Mouse (Mus musculus): ENCODE measurements at regions not wholly inside any gene's neighbourhood (a gene's known extent, or its start where the extent isn't known, plus 50 kb on each side); places are given as distances from the start of the nearest gene placed in this dataset.
A peak's percentile ranks its signal among the peaks of the same experiment; 100 is the strongest.

DNA sequence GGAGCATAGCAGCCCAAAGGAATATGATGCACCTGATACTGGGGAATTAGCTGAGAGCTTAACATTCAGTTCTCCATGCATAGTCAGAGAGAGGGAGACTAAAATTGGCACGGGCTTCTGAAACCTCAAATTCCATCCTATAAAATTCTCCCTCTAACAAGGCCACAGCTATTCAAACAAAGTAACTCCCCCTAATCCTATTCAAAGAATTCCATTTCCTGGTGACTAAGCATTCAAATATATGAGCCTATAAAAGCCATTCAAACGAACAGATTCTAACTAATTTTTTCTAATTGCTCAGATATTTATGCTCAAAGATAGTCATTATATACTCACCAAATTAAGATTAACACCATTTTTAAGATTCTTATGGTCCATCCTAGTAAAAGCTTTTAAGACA is 751.1 kb upstream of the Adam24 start:
- no peaks in the 10 kb centered on the region for H3K79me3 ChIP-seq (ENCODE audit: low read depth)
- TF ChIP-seq CTCF (IDR thresholded peaks at IDR 0.05; ENCODE audit: control insufficient read depth, insufficient read depth, insufficient read length) (no peak), MAX (IDR thresholded peaks at IDR 0.05) (peak; percentile 14), USF1 (IDR thresholded peaks at IDR 0.05; ENCODE audit: low read depth) (no peak), MYOG (IDR thresholded peaks at IDR 0.05; ENCODE audit: control insufficient read depth, extremely low read depth, insufficient read length) (no peak), MYOD1 (IDR thresholded peaks at IDR 0.05; ENCODE audit: control insufficient read depth, insufficient read length, low read depth) (no peak), FOSL1 (IDR thresholded peaks at IDR 0.05; ENCODE audit: insufficient read depth, low read length, poor library complexity, severe bottlenecking) (peak; percentile 33), CEBPB (IDR thresholded peaks at IDR 0.05; ENCODE audit: low read depth) (no peak)
- H3K36me3 ChIP-seq (ENCODE audit: control insufficient read depth, insufficient read depth) = no peaks in the 10 kb centered on the region
- H3K79me2 ChIP-seq (ENCODE audit: control insufficient read depth, insufficient read depth) = no peaks in the 10 kb centered on the region
- H3K27me3 ChIP-seq (ENCODE audit: control insufficient read depth, insufficient read depth, insufficient read length) = no peaks in the 10 kb centered on the region
- H3K4me3 ChIP-seq (ENCODE audit: insufficient read depth, poor library complexity, severe bottlenecking) = no peak overlapping the region
- no peak overlapping the region for H3ac ChIP-seq (ENCODE audit: control insufficient read depth, insufficient read length, low read depth)

DNA sequence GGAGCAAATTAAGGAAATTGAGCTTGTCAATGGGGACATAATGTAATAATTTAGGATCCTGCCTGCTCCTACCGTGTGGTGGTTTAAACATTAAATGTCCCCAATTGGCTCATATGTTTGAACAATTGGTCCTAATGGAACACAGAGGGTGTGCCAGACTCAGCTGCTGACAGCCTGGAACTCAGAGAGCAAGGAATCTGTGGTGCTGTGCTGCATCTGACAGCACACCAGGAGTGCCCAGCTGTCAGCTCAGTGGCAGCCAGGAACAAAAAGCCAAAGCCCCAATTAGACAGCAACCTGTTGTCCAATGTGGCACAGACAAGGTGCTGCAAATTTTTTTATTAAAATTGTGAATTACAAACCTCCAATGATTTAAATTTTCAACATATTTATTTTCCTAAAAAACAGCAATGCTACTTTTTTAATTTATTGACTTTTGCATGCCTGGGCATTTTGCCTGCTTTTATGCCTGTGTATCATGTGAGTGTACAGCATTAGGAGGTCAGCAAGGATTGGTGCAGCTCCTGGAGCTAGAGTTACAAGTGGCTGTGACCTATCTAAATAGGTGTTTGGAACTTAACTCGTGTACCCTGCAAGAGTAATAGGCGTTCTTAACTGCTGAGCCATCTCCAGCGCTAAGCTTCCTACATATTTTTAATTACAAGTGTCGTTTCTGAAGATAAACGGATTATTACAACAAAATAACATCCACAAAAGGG is 724.5 kb upstream of the Adam24 start:
- Histone ChIP-seq H3ac (ENCODE audit: control insufficient read depth, insufficient read length, low read depth) (no peak overlapping the region), H3K4me3 (ENCODE audit: insufficient read depth, poor library complexity, severe bottlenecking) (no peak overlapping the region), H3K27me3 (ENCODE audit: control insufficient read depth, insufficient read depth, insufficient read length) (no peaks in the 10 kb centered on the region), H3K79me3 (ENCODE audit: low read depth) (no peaks in the 10 kb centered on the region), H3K36me3 (ENCODE audit: control insufficient read depth, insufficient read depth) (no peaks in the 10 kb centered on the region), H3K79me2 (ENCODE audit: control insufficient read depth, insufficient read depth) (no peaks in the 10 kb centered on the region)
- no peak for TF ChIP-seq USF1 (IDR thresholded peaks at IDR 0.05; ENCODE audit: low read depth)
- TF ChIP-seq MYOD1 (IDR thresholded peaks at IDR 0.05; ENCODE audit: control insufficient read depth, insufficient read length, low read depth) = no peak
- no peak for TF ChIP-seq MAX (IDR thresholded peaks at IDR 0.05)
- no peak for TF ChIP-seq CTCF (IDR thresholded peaks at IDR 0.05; ENCODE audit: control insufficient read depth, insufficient read depth, insufficient read length)
- TF ChIP-seq CEBPB (IDR thresholded peaks at IDR 0.05; ENCODE audit: low read depth) = no peak
- TF ChIP-seq FOSL1 (IDR thresholded peaks at IDR 0.05; ENCODE audit: insufficient read depth, low read length, poor library complexity, severe bottlenecking) = no peak
- no peak for TF ChIP-seq MYOG (IDR thresholded peaks at IDR 0.05; ENCODE audit: control insufficient read depth, extremely low read depth, insufficient read length)

DNA sequence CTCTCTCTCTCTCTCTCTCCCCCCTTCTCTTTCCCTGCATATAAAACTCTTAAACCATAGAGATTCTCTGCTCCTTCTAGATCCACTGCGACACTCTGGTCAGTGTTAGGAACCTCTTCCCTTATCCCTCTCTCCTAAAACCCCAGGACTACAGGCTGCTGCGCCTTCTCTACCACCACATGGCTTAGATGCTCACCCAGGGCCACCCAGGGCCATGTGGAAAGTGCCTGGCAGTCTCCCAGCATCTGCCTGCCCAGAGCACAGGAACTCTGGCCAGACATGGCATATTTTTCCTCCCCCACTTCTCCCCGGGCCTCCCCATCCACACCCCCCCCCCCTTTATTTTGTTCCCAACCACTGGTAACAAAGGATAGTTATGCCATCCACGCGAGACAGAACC is 720.4 kb upstream of the Adam24 start:
- TF ChIP-seq FOSL1 (IDR thresholded peaks at IDR 0.05; ENCODE audit: insufficient read depth, low read length, poor library complexity, severe bottlenecking) = no peak
- TF ChIP-seq MYOG (IDR thresholded peaks at IDR 0.05; ENCODE audit: control insufficient read depth, extremely low read depth, insufficient read length) = no peak
- TF ChIP-seq MAX (IDR thresholded peaks at IDR 0.05) = no peak
- no peak for TF ChIP-seq USF1 (IDR thresholded peaks at IDR 0.05; ENCODE audit: low read depth)
- TF ChIP-seq MYOD1 (IDR thresholded peaks at IDR 0.05; ENCODE audit: control insufficient read depth, insufficient read length, low read depth) = no peak
- no peak for TF ChIP-seq CTCF (IDR thresholded peaks at IDR 0.05; ENCODE audit: control insufficient read depth, insufficient read depth, insufficient read length)
- TF ChIP-seq CEBPB (IDR thresholded peaks at IDR 0.05; ENCODE audit: low read depth) = no peak
- H3K4me3 ChIP-seq (ENCODE audit: insufficient read depth, poor library complexity, severe bottlenecking) = no peak overlapping the region
- no peaks in the 10 kb centered on the region for H3K79me3 ChIP-seq (ENCODE audit: low read depth)
- H3K79me2 ChIP-seq (ENCODE audit: control insufficient read depth, insufficient read depth) = no peaks in the 10 kb centered on the region
- H3K36me3 ChIP-seq (ENCODE audit: control insufficient read depth, insufficient read depth) = no peaks in the 10 kb centered on the region
- H3ac ChIP-seq (ENCODE audit: control insufficient read depth, insufficient read length, low read depth) = no peak overlapping the region
- H3K27me3 ChIP-seq (ENCODE audit: control insufficient read depth, insufficient read depth, insufficient read length) = no peaks in the 10 kb centered on the region

DNA sequence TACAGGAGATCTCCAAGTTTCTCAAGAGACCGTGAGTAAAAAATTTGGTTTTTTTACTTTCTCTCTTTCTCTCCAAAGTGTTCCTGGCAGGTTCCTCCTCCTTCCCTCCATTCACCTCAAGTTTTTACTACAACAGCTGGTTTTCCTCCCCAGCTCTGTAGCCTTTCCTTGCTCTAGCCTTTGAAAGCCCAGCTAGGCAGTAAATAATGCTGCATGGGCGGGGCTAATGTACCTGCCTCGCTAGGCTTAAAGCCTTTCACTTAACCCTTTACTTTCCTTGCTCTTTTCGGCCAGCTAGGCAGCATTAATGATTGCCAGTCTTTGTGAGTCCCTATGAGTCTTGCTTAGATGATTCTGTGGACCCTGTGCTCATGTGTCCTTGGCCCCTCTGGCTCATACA is 720.0 kb upstream of the Adam24 start:
- Histone ChIP-seq H3K27me3 (ENCODE audit: control insufficient read depth, insufficient read depth, insufficient read length) (no peaks in the 10 kb centered on the region), H3K36me3 (ENCODE audit: control insufficient read depth, insufficient read depth) (no peaks in the 10 kb centered on the region), H3ac (ENCODE audit: control insufficient read depth, insufficient read length, low read depth) (no peak overlapping the region), H3K4me3 (ENCODE audit: insufficient read depth, poor library complexity, severe bottlenecking) (no peak overlapping the region), H3K79me2 (ENCODE audit: control insufficient read depth, insufficient read depth) (no peaks in the 10 kb centered on the region), H3K79me3 (ENCODE audit: low read depth) (no peaks in the 10 kb centered on the region)
- TF ChIP-seq MAX (IDR thresholded peaks at IDR 0.05) (no peak), CTCF (IDR thresholded peaks at IDR 0.05; ENCODE audit: control insufficient read depth, insufficient read depth, insufficient read length) (no peak), MYOG (IDR thresholded peaks at IDR 0.05; ENCODE audit: control insufficient read depth, extremely low read depth, insufficient read length) (no peak), FOSL1 (IDR thresholded peaks at IDR 0.05; ENCODE audit: insufficient read depth, low read length, poor library complexity, severe bottlenecking) (no peak), CEBPB (IDR thresholded peaks at IDR 0.05; ENCODE audit: low read depth) (no peak), USF1 (IDR thresholded peaks at IDR 0.05; ENCODE audit: low read depth) (no peak), MYOD1 (IDR thresholded peaks at IDR 0.05; ENCODE audit: control insufficient read depth, insufficient read length, low read depth) (no peak)

DNA sequence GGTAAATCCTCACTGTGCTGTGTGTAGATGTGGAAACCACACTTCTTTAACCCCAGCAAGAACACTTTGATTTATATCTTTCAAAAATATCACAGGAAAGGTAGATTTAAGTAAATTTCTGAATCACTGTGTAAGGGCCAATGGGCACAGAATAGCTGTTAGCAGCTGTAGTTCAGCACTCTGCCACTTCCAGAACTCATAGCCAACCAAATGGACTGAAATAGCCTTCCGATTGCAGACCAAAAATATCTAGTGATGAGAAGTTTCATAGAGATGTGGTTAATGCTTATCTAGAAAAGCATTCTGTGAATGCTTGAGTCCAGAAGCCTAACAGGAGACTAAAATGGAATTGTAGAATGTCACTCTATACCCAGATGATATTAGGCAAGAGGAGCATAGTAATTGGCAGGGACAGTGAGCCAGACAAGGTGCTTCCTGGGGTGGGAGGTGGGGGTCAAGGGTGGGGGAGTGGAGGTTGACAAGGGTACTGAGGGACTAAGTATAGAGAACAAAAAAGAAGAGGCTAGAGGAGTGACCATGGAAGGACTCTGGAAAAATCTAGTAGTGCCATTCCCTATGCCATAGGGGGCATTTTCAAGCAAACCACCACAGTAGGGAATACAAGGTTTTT is 669.6 kb upstream of the Adam24 start:
- H3K36me3 ChIP-seq (ENCODE audit: control insufficient read depth, insufficient read depth) = no peaks in the 10 kb centered on the region
- no peak overlapping the region for H3ac ChIP-seq (ENCODE audit: control insufficient read depth, insufficient read length, low read depth)
- H3K27me3 ChIP-seq (ENCODE audit: control insufficient read depth, insufficient read depth, insufficient read length) = no peaks in the 10 kb centered on the region
- TF ChIP-seq FOSL1 (IDR thresholded peaks at IDR 0.05; ENCODE audit: insufficient read depth, low read length, poor library complexity, severe bottlenecking) = no peak
- no peak for TF ChIP-seq MAX (IDR thresholded peaks at IDR 0.05)
- no peak for TF ChIP-seq MYOG (IDR thresholded peaks at IDR 0.05; ENCODE audit: control insufficient read depth, extremely low read depth, insufficient read length)
- no peak for TF ChIP-seq USF1 (IDR thresholded peaks at IDR 0.05; ENCODE audit: low read depth)
- no peak for TF ChIP-seq MYOD1 (IDR thresholded peaks at IDR 0.05; ENCODE audit: control insufficient read depth, insufficient read length, low read depth)
- H3K4me3 ChIP-seq (ENCODE audit: insufficient read depth, poor library complexity, severe bottlenecking) = no peak overlapping the region
- H3K79me2 ChIP-seq (ENCODE audit: control insufficient read depth, insufficient read depth) = no peaks in the 10 kb centered on the region
- H3K79me3 ChIP-seq (ENCODE audit: low read depth) = no peaks in the 10 kb centered on the region

Measured in C2C12 (cell line).